Mouse (Mus musculus) embryonic facial prominence, embryonic 14.5 days (tissue): ENCODE data around the gene Ermp1. TPM values are rescaled to one million over a fixed set of nuclear protein-coding genes. Genes with fewer than 3 reads are reported as not detected.

Experiments
- ATAC-seq: fragments of 200-750 bp; cut with Nextera tagmentation; 2 replicates; pipeline ENCODE4 v1.8.0; 2017; ENCODE audit warnings: low read depth, moderate number of reproducible peaks, moderate TSS enrichment
- DNase-seq: peaks from one replicate; pipeline ENCODE4 v3.0.0-alpha.2; 2015; ENCODE audit warnings: low spot score
- H3K27ac ChIP-seq: fragments of 300-500 bp; sonication (generic); replicated peaks from 2 replicates; pipeline ENCODE4 v1.5.1; 2014; ENCODE audit warnings: low read depth, mild to moderate bottlenecking, low read length, moderate library complexity
- H3K27me3 ChIP-seq: fragments of 300-500 bp; sonication (generic); replicated peaks from 2 replicates; pipeline ENCODE4 v1.6.1; 2014; ENCODE audit warnings: low read length; ENCODE audit not compliant: control insufficient read depth, insufficient read depth
- H3K36me3 ChIP-seq: fragments of 300-500 bp; sonication (generic); 2 replicates; pipeline ENCODE4 v1.6.1; 2014; ENCODE audit warnings: low read length, mixed read lengths; ENCODE audit not compliant: control insufficient read depth, insufficient read depth
- H3K4me1 ChIP-seq: fragments of 300-500 bp; sonication (generic); 2 replicates; pipeline ENCODE4 v1.6.1; 2014; ENCODE audit warnings: antibody characterized with exemption, low read length; ENCODE audit not compliant: control insufficient read depth, insufficient read depth
- H3K4me2 ChIP-seq: fragments of 300-500 bp; sonication (generic); 2 replicates; pipeline ENCODE4 v1.6.1; 2014; ENCODE audit warnings: low read depth, mild to moderate bottlenecking, low read length, moderate library complexity, mixed read lengths
- H3K4me3 ChIP-seq: fragments of 300-500 bp; sonication (generic); 2 replicates; pipeline ENCODE4 v1.5.1; 2014; ENCODE audit warnings: low read depth, mild to moderate bottlenecking, low read length
- H3K9ac ChIP-seq: fragments of 300-500 bp; sonication (generic); 2 replicates; pipeline ENCODE4 v1.6.1; 2014; ENCODE audit warnings: low read depth, mild to moderate bottlenecking, low read length, moderate library complexity, mixed read lengths
- H3K9me3 ChIP-seq: fragments of 300-500 bp; sonication (generic); 2 replicates; pipeline ENCODE4 v1.6.1; 2016; ENCODE audit warnings: low read length; ENCODE audit not compliant: control insufficient read depth
- WGBS: fragments of 180-500 bp; shearing (Covaris S2); extraction: QIAGEN DNeasy Blood & Tissue Kit; methylation state at CpG from one replicate; pipeline ENCODE4 v1.1.7; 2014; 5-methylcytosine and 5-hydroxymethylcytosine counted together
- polyA plus RNA-seq: library from polyadenylated mRNA; unstranded; fragments of >200 nt; fragmentation: Nextera tagmentation; extraction: Ambion mirVana; gene quantifications from 2 replicates; pipeline ENCODE4 v1.2.1, GENCODE M21; 2014

Ermp1 gene
- polyA plus RNA-seq, 1 experiment from 2014 or later, result 14.2 TPM

- Histone ChIP-seq H3K4me3 (no peak overlapping the region), H3K9me3 (no peaks in the 10 kb centered on the region), H3K27me3 (no peaks in the 10 kb centered on the region), H3K9ac (no peak overlapping the region), H3K36me3 (peaks cover 28% of the 10 kb centered on the region), H3K4me1 (no peaks in the 10 kb centered on the region), H3K27ac (no peak overlapping the region), H3K4me2 (no peak overlapping the region)
- WGBS, result 53% methylated on average over 3 of the region's 3 CpGs
- DNase-seq (no peak), ATAC-seq (no peak)
Measured at GRCm38 (mm10) chr19:29562603-29563002, 85.6 kb downstream of the Ermp1 start.

GRCm38 (mm10) chr19:29562166-29562565 lies 86.0 kb downstream of the Ermp1 start:
- peaks cover 26% of the 10 kb centered on the region for H3K36me3 ChIP-seq
- H3K4me2 ChIP-seq, result no peak overlapping the region
- WGBS, result 78% methylated on average over 4 of the region's 4 CpGs
- H3K9ac ChIP-seq, result no peak overlapping the region
- no peaks in the 10 kb centered on the region for H3K27me3 ChIP-seq
- H3K9me3 ChIP-seq, result no peaks in the 10 kb centered on the region
- ATAC-seq (no peak), DNase-seq (no peak)
- no peak overlapping the region for H3K4me3 ChIP-seq
- no peaks in the 10 kb centered on the region for H3K4me1 ChIP-seq
- no peak overlapping the region for H3K27ac ChIP-seq

Other genes starting within 250 kb of the Ermp1 start
- not detected in 2 replicates for gene Pdcd1lg2, start 237.5 kb downstream of the Ermp1 start, polyA plus RNA-seq
- 21.1 and 21.6 TPM in 2 replicates for gene Ric1, start 126.1 kb downstream of the Ermp1 start, polyA plus RNA-seq
- 1.9 and 2.3 TPM in 2 replicates for gene Mlana, start 49.4 kb upstream of the Ermp1 start, polyA plus RNA-seq
- 8.0 and 9.1 TPM in 2 replicates for gene 9930021J03Rik, start 157.6 kb upstream of the Ermp1 start, polyA plus RNA-seq
- 19.5 and 23.2 TPM in 2 replicates for gene Ranbp6, start 164.6 kb upstream of the Ermp1 start, polyA plus RNA-seq